Comparison of ENCODE assay signal across 8 mouse cellular contexts in genomic region chr12:49374606-49374995, GRCm38 (mm10). TPM values are rescaled to one million over a fixed set of nuclear protein-coding genes. Genes with fewer than 3 reads are reported as not detected.
DNase-seq lines count a peak whose midpoint lies in the region; ATAC-seq and TF ChIP-seq lines count a peak whose summit lies in the region.

No protein-coding gene starts in this region.

- no peak for ATAC-seq in Patski
- no peak for ATAC-seq in forebrain, embryonic 12.5 days (ENCODE audit: low FRiP score)
- peak; percentile 29; the same call in 1 of the 2 replicates for ATAC-seq in neural tube, embryonic 14.5 days (ENCODE audit: low read depth)
- ATAC-seq in activated CD4-positive, CD25-positive, alpha-beta regulatory T cell, adult 4 months, result no peak

- CTCF ChIA-PET in Patski (lab: Charles Lee), result no interaction called here

- no peaks in the 10 kb centered on the region for H3K9me3 ChIP-seq in forebrain, embryonic 12.5 days
- no peaks in the 10 kb centered on the region for H3K9me3 ChIP-seq in neural tube, embryonic 14.5 days (ENCODE audit: control insufficient read depth, low read length)

- H3K9ac ChIP-seq in forebrain, embryonic 12.5 days, result peak overlapping the region; percentile 63
- H3K9ac ChIP-seq in neural tube, embryonic 14.5 days (replicated peaks; ENCODE audit: low read depth, low read length), result no peak overlapping the region

- POLR2A ChIA-PET in Patski (lab: Charles Lee), result no interaction called here

- peak overlapping the region; percentile 36 for H3K4me3 ChIP-seq in forebrain, embryonic 12.5 days (replicated peaks)
- H3K4me3 ChIP-seq in neural tube, embryonic 14.5 days (ENCODE audit: low read depth, low read length), result 0 out of 2 replicates have a peak overlapping the region, but pooled peaks have one; percentile 7

- DNase-seq in kidney, adult 9 months, result peak; percentile 49
- no peak for DNase-seq in kidney, adult 8-10 months
- DNase-seq in Patski (ENCODE audit: low read depth, low spot score), result no peak
- DNase-seq in left cerebral cortex, postnatal 25 days (ENCODE audit: low spot score in 2 of 2), result peak; percentile 62 to 78
- no peak for DNase-seq in ovary, postnatal 10 days (ENCODE audit: low spot score)

- peak overlapping the region; percentile 82 for H3K27ac ChIP-seq in forebrain, embryonic 12.5 days
- H3K27ac ChIP-seq in neural tube, embryonic 14.5 days (ENCODE audit: low read depth, low read length), result no peak overlapping the region

- H3K4me1 ChIP-seq in forebrain, embryonic 12.5 days, result peaks cover 16% of the 10 kb centered on the region
- no peaks in the 10 kb centered on the region for H3K4me1 ChIP-seq in neural tube, embryonic 14.5 days (ENCODE audit: control insufficient read depth, insufficient read depth, low read length)

- in situ Hi-C loops in Patski (cut with MboI; ENCODE audit: low pct_unique_long_range_greater_than_20kb), result loop anchor here (25.0 kb wide), 1 partner anchor 1813 kb away; no protein-coding TSS in a partner anchor

- peak; percentile 69 for TF ChIP-seq CTCF in Patski (IDR thresholded peaks at IDR 0.05)

- no peaks in the 10 kb centered on the region for H3K36me3 ChIP-seq in forebrain, embryonic 12.5 days (replicated peaks)
- no peaks in the 10 kb centered on the region for H3K36me3 ChIP-seq in neural tube, embryonic 14.5 days (ENCODE audit: control insufficient read depth, insufficient read depth, low read length)

- peak overlapping the region; percentile 61 for H3K4me2 ChIP-seq in forebrain, embryonic 12.5 days
- H3K4me2 ChIP-seq in neural tube, embryonic 14.5 days (ENCODE audit: low read depth, low read length), result 0 out of 2 replicates have a peak overlapping the region, but pooled peaks have one; percentile 11

- under 1% methylated on average over 14 of the region's 14 CpGs for WGBS in forebrain, embryonic 12.5 days
- 0% methylated on average over 14 of the region's 14 CpGs for WGBS in neural tube, embryonic 14.5 days

- H3K27me3 ChIP-seq in Patski, result peaks cover 38% of the 10 kb centered on the region
- H3K27me3 ChIP-seq in forebrain, embryonic 12.5 days, result peaks cover 33% of the 10 kb centered on the region
- peaks cover 58% of the 10 kb centered on the region for H3K27me3 ChIP-seq in neural tube, embryonic 14.5 days (ENCODE audit: control insufficient read depth, insufficient read depth, low read length)

- intact Hi-C loops in left cerebral cortex, postnatal 25 days (cut with DNase I), result loop anchor here (5.0 to 10.0 kb wide), 7 partner anchors 908 to 2000 kb away; partner anchors contain the start of genes G2e3 and Scfd1

RNA-seq across cellular contexts. Expression of gene Foxg1, which starts 7.9 kb away (rescaled TPM):
- polyA plus RNA-seq in Patski (2021), result not detected
- 59.7 and 68.4 TPM in 2 replicates for polyA plus RNA-seq in forebrain, embryonic 12.5 days (2016; fragmentation: Nextera tagmentation; extraction: Ambion mirVana)
- 100 to 1,000 TPM; 105 to 109 TPM for total RNA-seq in left cerebral cortex, postnatal 25 days (2021)
- polyA plus RNA-seq in neural tube, embryonic 14.5 days (2014; fragmentation: Nextera tagmentation; extraction: Ambion mirVana), result not detected in 2 replicates
- not detected for polyA plus RNA-seq in activated CD4-positive, CD25-positive, alpha-beta regulatory T cell, adult 4 months (2017; shearing (Covaris generic))

RNA-seq across cellular contexts. Expression of gene Gm43517, which starts 10.4 kb away (rescaled TPM):
- not detected for polyA plus RNA-seq in Patski (2021)
- 1.9 and 2.2 TPM in 2 replicates for polyA plus RNA-seq in forebrain, embryonic 12.5 days (2016; fragmentation: Nextera tagmentation; extraction: Ambion mirVana)
- total RNA-seq in left cerebral cortex, postnatal 25 days (2021), result 1 to 10 TPM; 6.2 to 8.5 TPM
- not detected in 2 replicates for polyA plus RNA-seq in neural tube, embryonic 14.5 days (2014; fragmentation: Nextera tagmentation; extraction: Ambion mirVana)
- not detected for polyA plus RNA-seq in activated CD4-positive, CD25-positive, alpha-beta regulatory T cell, adult 4 months (2017; shearing (Covaris generic))

Comparison
In these comparisons a context has a peak if more than half of its experiments do, and no peak if none do; other contexts are left out.
1. DNase-seq: peak in kidney, adult 9 months (single experiment) and left cerebral cortex, postnatal 25 days (2 of 2); none in kidney, adult 8-10 months (0 of 2), Patski (single experiment) and ovary, postnatal 10 days (single experiment).
2. RNA of gene Foxg1, which starts 7.9 kb away (polyA plus RNA-seq): 59.7 to 68.4 TPM in forebrain, embryonic 12.5 days; not detected in Patski (single experiment), not detected in neural tube, embryonic 14.5 days and not detected in activated CD4-positive, CD25-positive, alpha-beta regulatory T cell, adult 4 months; every median in the first group is over 10 times any median in the second.